Mouse (Mus musculus) kidney, adult 11 months (tissue): ENCODE measurements around the gene Arl4d.
"Not testable (repeated sequence)": the region's sequence is repeated elsewhere in the genome, so short reads cannot be mapped to it uniquely, and the experiment has no call there.

Experiments
- DNase-seq: peaks from one replicate; pipeline ENCODE4 v3.0.0; 2022

Gene Arl4d

GRCm38 (mm10) chr11:101664825-101665635 is at the start of gene Arl4d:
TSS of gene Arl4d (plus strand) at chr11:101665541.
- DNase-seq: peak; percentile 95

GRCm38 (mm10) chr11:101616104-101616503 is 49.2 kb upstream of the Arl4d start:
- DNase-seq: no peak

- no peak for DNase-seq
Measured at GRCm38 (mm10) chr11:101616948-101617767, 48.2 kb upstream of the Arl4d start.

- DNase-seq: no peak
Measured at GRCm38 (mm10) chr11:101617849-101618248, 47.5 kb upstream of the Arl4d start.

GRCm38 (mm10) chr11:101618596-101618995 is 46.7 kb upstream of the Arl4d start:
- DNase-seq: no peak

GRCm38 (mm10) chr11:101620022-101620655 is 45.2 kb upstream of the Arl4d start:
- DNase-seq: not testable (repeated sequence)

GRCm38 (mm10) chr11:101626649-101626994 is 38.7 kb upstream of the Arl4d start:
- no peak for DNase-seq

GRCm38 (mm10) chr11:101626995-101627856 is 38.1 kb upstream of the Arl4d start, which contains the start of gene Rdm1:
TSS of gene Rdm1 (plus strand) at chr11:101627195.
- peak; percentile 85 for DNase-seq

GRCm38 (mm10) chr11:101627857-101628559 is 37.3 kb upstream of the Arl4d start:
- peak; percentile 80 for DNase-seq

- DNase-seq: not testable (repeated sequence)
Measured at GRCm38 (mm10) chr11:101628733-101629417, 36.5 kb upstream of the Arl4d start.

- peak; percentile 78 for DNase-seq
Measured at GRCm38 (mm10) chr11:101635660-101636059, 29.7 kb upstream of the Arl4d start.

GRCm38 (mm10) chr11:101639761-101640160 is 25.6 kb upstream of the Arl4d start:
- no peak for DNase-seq

- peak; percentile 76 for DNase-seq
Measured at GRCm38 (mm10) chr11:101640857-101641709, 24.3 kb upstream of the Arl4d start.

GRCm38 (mm10) chr11:101641710-101642642 is 23.4 kb upstream of the Arl4d start:
- DNase-seq: peak; percentile 48

- DNase-seq: no peak
Measured at GRCm38 (mm10) chr11:101642931-101643330, 22.4 kb upstream of the Arl4d start.

GRCm38 (mm10) chr11:101644591-101644990 is 20.8 kb upstream of the Arl4d start:
- no peak for DNase-seq

- not testable (repeated sequence) for DNase-seq
Measured at GRCm38 (mm10) chr11:101645043-101645410, 20.3 kb upstream of the Arl4d start.

GRCm38 (mm10) chr11:101645411-101646282 is 19.7 kb upstream of the Arl4d start:
- peak; percentile 69 for DNase-seq
